Mouse (Mus musculus): Measurements from ENCODE around the gene Prdm11.

Gene Prdm11

DNA sequence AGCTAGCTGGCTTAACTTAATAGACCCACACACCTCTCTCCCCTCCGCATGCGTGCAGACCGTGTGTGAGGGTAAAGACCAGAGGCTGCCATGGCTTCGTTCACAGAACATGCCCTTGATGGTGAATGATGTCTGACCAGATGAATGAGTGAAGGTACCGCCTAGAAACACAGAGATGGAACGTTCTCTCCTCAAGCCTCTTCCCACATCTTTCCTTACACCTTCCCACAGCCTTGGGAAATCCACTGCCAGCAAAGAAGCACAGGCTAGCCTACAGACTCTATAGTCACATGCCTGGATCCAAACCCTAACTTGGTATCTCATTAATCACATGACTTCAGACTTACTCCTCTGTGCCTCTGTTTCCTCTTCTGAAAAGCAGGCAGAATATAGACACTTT lies 112.6 kb downstream of the Prdm11 start:
- no peak for DNase-seq (ENCODE audit: low spot score in 2 of 2)

DNA sequence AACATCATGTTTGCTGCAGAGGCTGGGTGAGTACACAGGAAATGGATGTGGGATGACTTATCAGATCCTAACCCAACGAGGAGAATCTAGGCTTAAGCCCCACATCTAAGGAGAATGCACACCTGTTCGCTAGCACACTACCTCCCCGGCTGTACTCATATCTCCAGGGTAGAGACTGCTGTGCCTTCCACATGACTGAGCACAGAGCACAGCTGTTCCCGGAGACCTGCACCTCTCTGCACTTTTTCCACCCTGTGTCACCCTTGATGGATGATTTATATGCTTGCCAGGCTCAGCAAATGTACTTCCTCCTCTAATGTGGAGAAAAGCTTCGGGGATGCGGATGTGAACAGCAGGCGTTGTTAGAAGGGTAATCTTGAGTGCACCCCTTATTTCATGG lies 114.9 kb downstream of the Prdm11 start:
- DNase-seq (ENCODE audit: low spot score in 2 of 2), result no peak

DNA sequence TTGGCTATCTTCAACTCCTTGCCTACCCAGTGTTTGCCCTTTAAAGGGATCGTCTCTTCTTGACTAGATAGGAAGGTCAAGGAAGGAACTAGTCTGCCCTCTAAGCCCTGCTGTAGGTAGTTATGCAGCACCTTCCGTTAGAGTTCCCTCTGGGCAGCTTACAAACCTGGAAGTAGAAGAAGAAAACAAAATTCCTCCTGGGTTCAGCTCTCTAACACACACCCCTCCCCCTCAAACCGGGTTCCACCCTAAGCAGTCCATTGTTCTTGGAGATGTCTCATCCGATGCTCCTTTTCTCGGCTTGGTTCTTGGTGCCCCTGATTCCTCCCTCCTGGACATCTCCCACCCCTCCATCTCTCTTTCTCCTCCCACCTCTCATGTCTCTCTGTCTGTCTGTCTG lies 116.3 kb downstream of the Prdm11 start:
- DNase-seq (ENCODE audit: low spot score in 2 of 2), result no peak

DNA sequence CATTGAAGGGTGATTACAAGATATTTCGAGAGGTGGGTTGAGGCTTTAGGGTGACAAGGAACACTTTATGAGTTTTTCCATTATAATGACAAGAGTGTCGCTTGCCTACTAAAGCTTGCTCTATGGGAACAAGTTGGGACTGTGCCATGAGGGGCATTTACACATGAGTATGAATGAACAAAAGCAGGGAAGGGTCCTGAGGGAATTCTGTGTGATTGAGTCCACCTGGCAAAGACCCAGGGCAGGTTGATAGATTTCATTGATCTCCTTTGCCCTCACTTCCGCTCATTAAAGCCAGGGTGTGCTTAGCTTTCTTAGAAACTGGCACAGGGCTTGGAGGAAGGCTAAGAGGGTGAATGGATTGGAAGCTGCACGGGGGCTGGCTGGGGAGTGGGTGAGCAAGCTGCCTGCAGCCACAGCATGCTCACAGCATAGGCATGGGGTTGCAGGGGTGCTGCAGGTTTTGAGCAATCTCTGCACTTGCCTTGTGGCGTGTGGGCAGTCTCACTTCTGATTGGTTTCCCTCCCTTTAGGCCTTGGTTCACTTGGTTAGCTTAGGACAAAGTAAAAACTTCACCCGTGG lies 121.2 kb downstream of the Prdm11 start:
- DNase-seq (ENCODE audit: low spot score in 2 of 2), result no peak

DNA sequence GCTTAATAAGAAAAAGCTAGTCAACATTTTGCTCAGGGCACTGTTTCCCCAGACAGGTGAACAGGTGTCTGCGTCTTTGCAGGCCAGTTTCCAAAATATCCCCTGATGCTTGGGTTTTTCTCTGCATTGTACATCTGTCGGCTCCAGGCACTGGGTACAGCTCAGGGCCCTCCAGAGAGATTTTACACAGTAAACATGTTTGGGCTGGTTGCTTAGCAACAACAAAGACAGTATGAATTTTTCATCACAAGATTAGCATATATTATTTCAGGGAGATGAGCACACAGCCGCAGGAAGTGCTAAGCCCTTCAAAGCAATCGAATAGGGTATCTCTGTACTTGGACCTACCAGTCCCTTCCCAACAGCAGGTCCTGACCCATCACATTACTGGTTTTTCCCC lies 125.3 kb downstream of the Prdm11 start:
- DNase-seq (ENCODE audit: low spot score in 2 of 2), result no peak

DNA sequence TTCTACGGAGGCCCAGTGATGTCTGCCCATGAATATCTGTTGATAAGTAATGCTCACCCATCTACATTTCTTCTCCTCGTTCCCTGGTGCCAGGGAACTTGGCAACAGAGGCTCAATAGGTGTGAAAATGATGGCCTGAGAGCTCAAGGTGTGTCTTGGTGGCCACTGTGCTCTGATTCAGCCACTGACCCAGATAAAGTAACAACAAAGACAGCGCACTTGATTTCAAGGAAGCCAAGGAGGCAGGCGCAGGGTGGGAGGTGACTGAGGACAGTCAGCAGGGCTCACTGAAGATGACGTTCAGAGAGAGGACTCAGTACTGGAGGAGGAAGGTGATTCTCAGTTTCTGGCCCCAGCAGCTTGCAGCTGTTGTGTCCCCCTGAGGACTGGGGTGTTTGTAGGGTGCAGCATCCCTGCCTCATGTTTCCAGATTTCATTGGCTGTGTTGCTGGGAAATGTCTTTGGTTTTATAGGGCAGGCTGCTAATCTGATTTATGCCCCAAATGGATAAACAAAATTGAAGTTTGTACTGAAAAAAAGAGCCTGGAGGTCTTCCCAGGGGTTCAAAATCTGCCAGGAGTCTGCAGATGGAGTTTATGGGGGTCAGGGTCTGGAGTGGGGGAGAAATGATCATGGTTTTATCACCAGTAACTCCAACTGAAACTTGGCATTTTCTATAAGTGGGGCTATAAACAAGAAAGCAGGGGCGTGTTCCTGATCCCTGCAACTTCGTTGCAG lies 128.4 kb downstream of the Prdm11 start:
- no peak for DNase-seq (ENCODE audit: low spot score in 2 of 2)

DNA sequence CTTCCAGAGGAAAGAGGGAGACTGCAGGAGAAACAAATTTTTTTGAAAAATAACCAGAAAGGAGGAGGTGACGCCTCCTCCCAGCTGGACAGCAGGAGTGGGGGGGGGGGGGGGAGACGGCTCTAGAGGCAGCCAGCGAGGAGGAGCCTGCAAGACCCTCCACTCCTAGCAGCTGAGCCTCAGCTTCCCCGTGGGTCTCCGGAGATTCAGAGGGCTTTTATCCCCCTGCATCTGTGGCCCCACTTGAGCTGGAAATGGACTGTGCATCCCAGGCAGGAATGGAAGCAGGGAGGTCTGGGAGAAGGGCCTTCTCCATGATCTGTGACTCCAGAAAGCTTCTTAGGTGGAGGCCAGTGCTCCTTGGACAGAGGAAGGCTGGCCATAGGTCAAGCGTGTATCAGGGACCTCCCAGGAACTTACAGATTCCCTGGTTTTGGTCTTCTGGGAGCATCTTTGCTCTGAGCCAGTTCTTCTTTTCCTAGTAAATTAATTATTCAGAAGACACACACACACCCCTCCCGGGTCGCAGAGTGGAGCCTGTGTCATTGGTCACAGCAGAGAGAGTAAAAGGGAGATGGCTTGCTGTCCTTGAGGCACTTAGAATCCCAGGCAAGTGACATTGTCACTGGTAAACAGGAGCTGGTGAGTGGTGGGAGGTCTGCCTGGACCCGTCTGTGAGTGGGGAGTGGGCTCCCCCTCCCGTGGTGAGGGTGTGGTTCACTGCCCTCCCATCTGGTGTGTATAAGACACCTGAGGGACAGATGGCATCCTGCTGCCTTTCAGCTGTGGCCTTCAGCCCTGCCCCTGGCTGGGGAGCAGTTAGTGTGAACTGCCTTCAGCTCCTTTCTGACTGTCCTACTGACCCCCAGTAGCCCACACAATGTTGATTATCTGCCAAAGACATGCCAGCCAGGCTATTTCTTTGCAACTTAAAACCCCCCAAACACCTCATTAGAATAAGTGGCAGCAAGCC lies 130.0 kb downstream of the Prdm11 start:
- DNase-seq (ENCODE audit: low spot score in 2 of 2), result peak in 1 of 2 experiments; percentile 26
